Mouse (Mus musculus): ENCODE results near the gene Gm14305. TPM values are rescaled to one million over a fixed set of nuclear protein-coding genes. Genes with fewer than 3 reads are reported as not detected.
"Not testable (repeated sequence)": the region's sequence is repeated elsewhere in the genome, so short reads cannot be mapped to it uniquely, and the experiment has no call there.

Gene Gm14305
- 6.0 and 7.0 TPM in 2 replicates for polyA plus RNA-seq (2015; fragmentation: Nextera tagmentation; extraction: Ambion mirVana)

DNA sequence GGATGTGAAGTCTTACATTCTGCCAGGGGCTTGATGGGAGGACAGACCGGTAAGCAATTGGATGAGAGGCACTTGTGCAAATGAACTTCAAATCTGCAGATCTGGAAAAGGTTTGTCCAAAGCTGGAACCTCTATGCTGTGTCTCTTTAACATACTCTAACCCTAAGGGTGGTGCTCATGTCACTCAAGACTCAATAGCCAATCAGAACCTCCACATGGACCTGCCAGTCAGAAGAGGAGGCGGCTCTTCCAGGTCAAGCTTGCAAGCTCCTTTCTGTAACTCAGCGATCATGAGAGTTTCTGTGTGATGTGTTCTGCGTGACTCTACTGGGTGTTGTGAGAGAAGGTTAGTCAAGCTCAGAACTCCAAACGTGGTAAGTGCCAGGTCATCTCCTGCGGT lies at the start of gene Gm14305:
Gm14305 (plus strand) TSS at position 278 of the 400 bp plus-strand sequence.
- H3K27ac ChIP-seq; H3K36me3 ChIP-seq; H3K4me1 ChIP-seq (replicated peaks); ATAC-seq (ENCODE audit: low read depth); H3K9me3 ChIP-seq (replicated peaks); H3K27me3 ChIP-seq: not testable (repeated sequence)
- H3K9ac ChIP-seq = peak within 1 kb of the TSS; percentile 62
- H3K4me2 ChIP-seq = peak within 1 kb of the TSS; percentile 55
- peak within 1 kb of the TSS; percentile 57 for H3K4me3 ChIP-seq (replicated peaks)
- WGBS (ENCODE audit: insufficient replicate concordance) = 0% methylated on average over 1 of the region's 6 CpGs
- DNase-seq = peak; percentile 29

DNA sequence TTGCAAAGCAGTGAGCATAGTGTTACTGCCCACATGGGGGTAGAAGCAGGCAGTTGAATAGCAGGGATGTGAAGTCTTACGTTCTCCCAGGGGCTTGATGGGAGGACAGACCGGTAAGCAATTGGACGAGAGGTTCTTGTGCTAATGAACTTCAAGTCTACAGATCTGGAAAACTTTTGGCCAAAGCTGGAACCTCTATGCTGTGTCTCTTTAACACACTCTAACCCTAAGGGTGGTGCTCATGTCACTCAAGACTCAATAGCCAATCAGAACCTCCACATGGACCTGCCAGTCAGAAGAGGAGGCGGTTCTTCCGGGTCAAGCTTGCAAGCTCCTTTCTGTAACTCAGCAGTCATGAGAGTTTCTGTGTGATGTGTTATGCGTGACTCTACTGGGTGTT lies 37.9 kb upstream of the Gm14305 start, which contains the start of gene Zfp973:
Zfp973 (plus strand) TSS at position 301 of the 400 bp plus-strand sequence.
- not testable (repeated sequence) for H3K36me3 ChIP-seq; H3K27me3 ChIP-seq; H3K9ac ChIP-seq; H3K4me1 ChIP-seq (replicated peaks); ATAC-seq (ENCODE audit: low read depth); DNase-seq; H3K27ac ChIP-seq; H3K4me2 ChIP-seq; H3K4me3 ChIP-seq (replicated peaks); H3K9me3 ChIP-seq (replicated peaks)
- WGBS (ENCODE audit: insufficient replicate concordance) = no CpG with 5 or more reads among the region's 6 CpGs

Other genes starting within 250 kb of the Gm14305 start
- gene Gm14434, start 221.5 kb upstream of the Gm14305 start, polyA plus RNA-seq (2015; fragmentation: Nextera tagmentation; extraction: Ambion mirVana) = 0.65 and 4.7 TPM in 2 replicates
- not detected in 2 replicates for gene Zfp967, start 187.3 kb upstream of the Gm14305 start, polyA plus RNA-seq (2015; fragmentation: Nextera tagmentation; extraction: Ambion mirVana)
- gene Gm14308, start 72.0 kb upstream of the Gm14305 start, polyA plus RNA-seq (2015; fragmentation: Nextera tagmentation; extraction: Ambion mirVana) = 4.3 and 4.4 TPM in 2 replicates
- 2.7 and 3.0 TPM in 2 replicates for gene Zfp973, start 37.8 kb upstream of the Gm14305 start, polyA plus RNA-seq (2015; fragmentation: Nextera tagmentation; extraction: Ambion mirVana)
- gene Gm14295, start 90.3 kb downstream of the Gm14305 start, polyA plus RNA-seq (2015; fragmentation: Nextera tagmentation; extraction: Ambion mirVana) = 3.7 and 4.2 TPM in 2 replicates
- not detected in 2 replicates for gene Gm14408, start 122.8 kb downstream of the Gm14305 start, polyA plus RNA-seq (2015; fragmentation: Nextera tagmentation; extraction: Ambion mirVana)
- gene Gm14296, start 219.5 kb downstream of the Gm14305 start, polyA plus RNA-seq (2015; fragmentation: Nextera tagmentation; extraction: Ambion mirVana) = 2.2 and 4.3 TPM in 2 replicates

Data from liver, embryonic 13.5 days (tissue).